Mouse (Mus musculus) liver, embryonic 14 days (tissue): ENCODE results near the gene Dok7. TPM values are rescaled to one million over a fixed set of nuclear protein-coding genes. Genes with fewer than 3 reads are reported as not detected.

Experiments
- polyA plus RNA-seq: library from polyadenylated mRNA; depleted of rRNA; stranded (reverse); fragments of >200 nt; gene quantifications from 2 replicates; pipeline ENCODE4 v1.2.3, GENCODE M21; 2012; rRNA removed

Dok7 gene
- 0.02 and 0.19 TPM in 2 replicates for polyA plus RNA-seq

DNA sequence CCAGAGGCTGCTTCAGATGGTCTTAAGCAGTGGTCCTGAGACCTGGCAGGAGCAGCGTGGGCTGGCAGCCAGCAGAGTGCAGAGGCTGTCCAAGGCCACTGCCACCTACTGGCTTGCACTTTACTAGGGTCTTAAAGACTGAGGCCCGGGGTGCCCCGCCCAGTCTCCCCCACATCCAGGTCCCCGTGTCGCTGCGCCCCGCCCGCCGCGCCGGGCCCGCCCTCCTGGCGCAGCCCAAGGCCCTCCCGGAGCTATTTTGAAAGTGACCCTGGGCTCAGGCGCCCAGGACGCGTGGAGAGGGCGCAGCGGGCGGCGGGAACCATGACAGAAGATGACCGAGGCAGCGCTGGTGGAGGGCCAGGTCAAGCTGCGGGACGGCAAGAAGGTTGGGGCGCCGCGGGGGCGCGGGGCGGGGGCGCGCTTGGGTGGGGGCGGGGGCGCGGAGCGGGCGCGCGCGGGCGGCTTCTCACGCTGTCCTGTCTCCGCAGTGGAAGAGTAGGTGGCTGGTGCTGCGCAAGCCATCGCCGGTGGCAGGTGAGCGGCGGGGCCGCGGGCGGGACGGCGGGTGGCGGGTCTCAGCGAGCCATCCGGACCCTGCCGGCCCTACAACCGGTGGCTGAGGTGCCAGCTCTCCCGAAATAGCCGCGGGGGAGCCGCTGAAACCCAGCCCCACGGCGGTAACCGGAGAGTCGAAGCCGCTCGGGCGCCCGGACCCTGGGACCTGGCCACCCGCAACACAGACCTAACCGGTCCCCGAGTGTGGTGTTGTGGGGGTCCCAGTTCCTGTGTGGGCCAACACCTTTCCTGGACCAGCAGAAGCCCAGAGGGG lies at the start of gene Dok7:
Dok7 (plus strand) TSS at position 163 of the 829 bp plus-strand sequence.

DNA sequence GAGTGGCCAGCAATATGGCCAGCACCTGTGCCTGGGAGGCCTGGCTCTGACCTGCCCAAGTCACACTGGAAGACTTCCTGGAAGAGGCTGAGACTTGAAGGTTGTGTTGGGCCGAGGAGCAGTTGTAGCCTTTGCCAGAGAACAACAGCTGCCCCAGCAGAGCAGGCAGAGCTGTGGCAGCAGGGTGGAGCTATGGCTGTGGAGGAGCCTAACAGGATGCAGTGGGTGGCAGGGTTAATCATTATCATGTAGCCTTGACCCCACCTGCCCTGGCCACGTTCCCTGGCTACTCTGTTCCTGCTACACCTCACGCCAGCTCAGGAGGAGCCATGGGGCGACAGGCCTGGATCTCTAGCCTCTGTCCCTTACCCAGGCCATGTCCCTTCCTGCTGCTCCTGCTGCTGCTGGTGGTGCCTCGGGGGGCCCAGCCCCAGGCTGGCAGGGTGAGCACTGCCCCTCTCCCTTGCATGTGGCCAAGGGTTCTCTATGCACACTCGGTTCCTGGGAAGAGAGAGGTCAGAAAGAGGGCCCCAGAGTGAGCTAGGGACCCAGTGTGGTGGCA lies 15.2 kb upstream of the Dok7 start, which contains the start of gene Hgfac:
Hgfac (plus strand) TSS at position 242 of the 562 bp plus-strand sequence.

DNA sequence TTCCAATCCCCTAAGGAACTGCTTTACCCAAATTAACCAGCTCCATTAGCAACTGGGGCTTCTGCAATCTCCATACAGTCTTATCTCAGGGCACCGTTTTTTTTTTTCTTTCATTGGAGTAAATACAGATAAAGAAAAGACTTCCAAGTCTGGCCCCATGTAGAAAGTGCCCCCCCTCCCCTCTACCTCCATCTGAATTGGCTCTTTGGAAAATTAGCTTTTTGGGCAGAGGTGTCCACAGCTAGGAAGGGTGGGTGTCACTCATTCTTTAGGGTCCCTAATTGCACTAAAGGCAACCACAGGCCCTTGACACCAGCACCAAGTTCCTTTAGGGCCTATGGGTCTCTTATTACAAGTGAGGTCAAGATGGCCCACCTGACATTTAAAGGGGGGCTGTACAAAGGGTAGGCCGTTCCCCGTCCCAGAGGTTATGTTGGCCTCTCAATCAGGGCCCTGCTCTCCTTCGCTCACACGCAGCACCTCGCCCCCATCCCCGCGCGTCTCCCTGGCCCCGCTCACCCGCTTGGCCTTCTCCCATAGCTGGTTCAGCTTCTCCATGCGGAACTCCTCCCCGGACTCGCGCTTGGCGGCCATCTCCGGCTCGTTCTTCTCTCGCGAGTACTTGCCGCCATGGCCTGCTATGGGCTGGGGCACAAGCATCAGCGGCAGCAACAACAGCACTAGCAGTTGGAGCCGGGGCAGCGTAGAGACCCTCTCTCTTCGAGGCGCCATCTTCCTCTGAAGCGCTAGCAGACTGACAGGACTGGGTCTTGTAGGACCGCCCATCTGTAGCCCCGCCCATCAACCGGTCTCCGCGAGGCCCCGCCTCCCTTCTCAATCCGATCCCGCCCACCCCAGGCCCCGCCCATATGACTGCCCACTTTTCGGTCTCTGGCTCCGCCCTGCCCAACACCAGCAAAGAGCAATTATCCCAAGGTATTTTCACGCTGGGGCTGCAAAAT lies 48.7 kb downstream of the Dok7 start, which contains the start of gene Lrpap1:
Lrpap1 (minus strand) TSS at position 807 of the 962 bp plus-strand sequence.

Other genes with a start within 250 kb of the Dok7 start
- gene Msantd1, start 148.8 kb upstream of the Dok7 start, polyA plus RNA-seq = 0.84 and 1.2 TPM in 2 replicates
- gene Rgs12, start 107.3 kb upstream of the Dok7 start, polyA plus RNA-seq = 20.6 and 21.2 TPM in 2 replicates
- 71.6 and 80.4 TPM in 2 replicates for gene Hgfac, start 15.3 kb upstream of the Dok7 start, polyA plus RNA-seq
- gene Lrpap1, start 49.0 kb downstream of the Dok7 start, polyA plus RNA-seq = 25.2 and 25.6 TPM in 2 replicates
- gene Adra2c, start 221.6 kb downstream of the Dok7 start, polyA plus RNA-seq = not detected in 2 replicates